Mouse (Mus musculus) kidney, postnatal 36 days (tissue): Measurements from ENCODE around the gene Gm20517.

ENCODE experiments used
- DNase-seq, 2 experiments: peaks; one replicate each; pipeline ENCODE4 v3.0.0; 2021 to 2022; ENCODE audit warnings: mixed read lengths in 2 of 2

The Gm20517 gene

GRCm38 (mm10) chr17:47610849-47611660 is at the start of gene Gm20517, which contains the start of the genes Bysl and Med20:
Gene Gm20517 (plus strand): TSS chr17:47611589.
Gene Bysl (minus strand): TSS chr17:47611492.
Gene Med20 (plus strand): TSS chr17:47611582.
- DNase-seq, result peak; percentile 97 to 99

DNA sequence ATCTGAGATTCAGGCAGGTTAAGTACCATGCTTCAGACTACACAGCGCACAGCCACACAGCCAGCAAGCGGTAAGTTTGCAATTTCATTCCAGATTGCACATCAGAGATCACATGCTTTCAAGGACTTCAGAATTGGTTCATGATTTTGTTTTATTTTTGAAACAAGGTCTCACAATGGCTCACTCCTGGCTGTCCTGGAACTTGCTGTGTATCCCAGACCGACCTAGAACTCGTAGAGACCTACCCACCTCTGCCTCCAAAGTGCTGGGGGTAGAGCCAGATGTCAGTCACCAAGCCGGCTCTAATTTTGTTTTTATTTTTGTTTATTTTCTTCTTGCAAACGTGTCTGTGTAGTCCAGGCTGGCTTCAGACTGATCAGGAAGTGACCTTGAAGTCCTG is 48.5 kb upstream of the Gm20517 start:
- DNase-seq, result no peak

DNA sequence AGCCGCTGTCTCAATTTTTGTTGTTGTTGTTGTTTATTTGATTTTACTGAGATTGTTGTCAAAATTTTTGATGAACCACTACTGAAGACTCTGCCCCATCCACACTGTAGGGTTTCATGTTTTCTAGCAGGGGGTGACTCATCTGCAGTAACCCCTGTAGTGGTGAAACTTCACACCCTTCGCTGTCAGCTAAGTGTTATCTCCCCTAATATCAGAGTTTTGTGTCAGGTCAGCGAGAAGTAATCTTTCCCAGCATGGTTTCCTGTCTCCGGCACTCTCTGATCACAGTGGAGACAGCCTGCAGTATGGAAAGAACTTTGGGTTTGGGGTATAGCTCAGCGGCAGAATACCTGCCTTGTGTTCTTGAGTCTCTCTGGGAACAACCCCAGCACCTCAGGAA is 46.8 kb upstream of the Gm20517 start:
- DNase-seq, result no peak

- no peak for DNase-seq
Observed at GRCm38 (mm10) chr17:47566133-47566532, 45.3 kb upstream of the Gm20517 start.

GRCm38 (mm10) chr17:47567271-47567670 is 44.1 kb upstream of the Gm20517 start:
- peak; percentile 61 to 68 for DNase-seq

GRCm38 (mm10) chr17:47568389-47568788 is 43.0 kb upstream of the Gm20517 start:
- no peak for DNase-seq

- DNase-seq, result no peak
Observed at GRCm38 (mm10) chr17:47568951-47569527, 42.4 kb upstream of the Gm20517 start.

DNA sequence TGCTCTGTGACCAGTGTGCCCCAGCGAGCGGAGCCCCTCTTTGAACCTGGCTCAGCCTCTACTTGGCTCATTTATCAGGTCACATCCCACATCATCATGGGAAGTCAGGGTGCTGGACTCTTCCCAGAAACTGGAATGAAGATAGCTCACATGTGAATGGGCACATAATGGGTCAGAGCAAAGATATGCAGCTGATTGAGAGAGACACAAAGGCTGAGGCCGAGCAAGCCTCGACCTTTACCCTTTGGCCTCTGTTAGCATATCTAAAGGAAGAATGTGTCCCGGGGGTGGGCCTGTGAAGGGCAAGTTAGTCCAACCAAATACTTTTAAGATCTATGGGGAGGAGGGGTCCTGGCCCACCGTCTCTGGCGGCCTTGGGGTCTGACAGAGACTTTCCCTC is 39.8 kb upstream of the Gm20517 start:
- peak in 1 of 2 experiments; percentile 11 for DNase-seq

DNA sequence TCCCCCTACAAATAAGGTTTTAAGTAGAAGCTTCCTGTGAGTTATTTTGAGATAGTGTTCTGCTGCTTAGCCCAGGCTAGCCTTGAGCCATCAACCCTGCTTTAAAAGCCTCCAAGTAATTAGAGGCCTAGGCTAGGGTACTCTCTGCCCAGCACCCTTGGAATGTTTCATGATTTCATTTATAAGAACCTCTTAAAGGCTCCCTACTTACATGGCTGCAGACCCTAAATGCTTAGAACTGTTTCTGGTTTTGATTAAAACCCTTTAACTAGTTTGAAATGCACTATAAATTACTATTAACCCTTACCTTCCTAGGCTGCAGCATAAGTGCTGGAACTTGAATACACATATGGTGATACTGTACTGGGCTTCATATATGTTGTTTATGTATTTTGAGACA is 39.0 kb upstream of the Gm20517 start:
- no peak for DNase-seq

DNA sequence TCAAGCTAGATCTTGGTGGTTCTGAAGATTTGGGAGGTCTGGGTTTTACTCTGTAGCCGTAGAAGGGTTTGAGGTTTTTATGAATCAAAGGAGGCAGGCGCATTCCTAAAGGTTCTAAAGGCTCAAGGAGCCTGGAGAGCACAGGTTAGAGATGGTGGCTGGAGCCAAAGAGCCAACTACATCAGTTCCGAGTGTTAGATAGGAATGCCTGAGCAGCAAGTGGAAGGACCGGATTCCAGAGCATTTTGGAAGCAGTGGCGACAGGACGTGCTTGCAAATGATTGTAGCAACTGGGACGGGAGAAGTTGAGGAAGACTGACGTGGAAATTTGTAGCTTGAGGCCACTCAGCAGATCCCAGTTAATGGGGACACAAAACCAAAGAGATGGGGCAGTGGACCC is 37.4 kb upstream of the Gm20517 start:
- no peak for DNase-seq

GRCm38 (mm10) chr17:47574830-47575229 is 36.6 kb upstream of the Gm20517 start:
- DNase-seq, result no peak

DNA sequence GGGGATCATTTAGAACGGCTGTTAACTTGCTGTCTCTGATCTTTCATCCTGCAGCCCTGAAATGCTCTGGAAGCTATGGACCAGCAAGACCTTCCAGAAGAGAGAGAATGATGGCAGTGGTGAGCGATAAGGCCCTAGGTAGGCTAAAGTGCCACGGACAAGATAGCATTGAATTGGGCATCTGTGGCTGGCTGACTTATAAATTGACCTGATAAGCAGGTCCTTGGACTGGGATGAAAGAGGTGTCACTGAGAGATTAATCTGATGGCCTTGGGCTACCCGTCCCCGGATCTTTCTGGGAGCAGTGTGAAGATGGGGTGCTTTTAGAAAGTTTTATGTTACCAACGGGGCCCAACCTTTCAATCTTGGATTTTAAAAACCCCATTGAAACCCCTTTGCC is 32.7 kb upstream of the Gm20517 start:
- no peak for DNase-seq

GRCm38 (mm10) chr17:47580962-47581361 is 30.4 kb upstream of the Gm20517 start:
- no peak for DNase-seq

GRCm38 (mm10) chr17:47588517-47588916 is 22.9 kb upstream of the Gm20517 start:
- no peak for DNase-seq

DNA sequence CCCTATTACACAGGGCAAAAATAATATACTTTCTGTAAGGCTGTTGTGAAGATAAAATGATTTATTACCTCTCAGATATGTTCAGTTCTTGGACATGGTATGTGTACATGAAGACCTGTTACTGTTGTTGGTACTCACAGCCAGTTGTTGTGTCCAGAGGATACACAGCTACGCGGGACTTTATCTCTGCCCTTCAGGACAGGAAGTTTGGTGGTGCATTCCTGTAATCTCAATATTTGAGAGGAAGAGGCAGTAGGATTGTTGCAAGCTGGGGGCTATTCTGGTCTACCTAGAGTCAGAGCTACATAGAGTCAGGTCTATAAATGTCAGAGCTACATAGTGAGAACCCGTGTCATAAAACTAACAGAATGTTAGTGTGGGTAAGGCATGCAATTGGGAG is 20.3 kb upstream of the Gm20517 start:
- no peak for DNase-seq

- DNase-seq, result peak; percentile 96 to 100
Observed at GRCm38 (mm10) chr17:47593215-47593853, 18.1 kb upstream of the Gm20517 start.

GRCm38 (mm10) chr17:47593854-47594182 is 17.6 kb upstream of the Gm20517 start:
- no peak for DNase-seq

DNA sequence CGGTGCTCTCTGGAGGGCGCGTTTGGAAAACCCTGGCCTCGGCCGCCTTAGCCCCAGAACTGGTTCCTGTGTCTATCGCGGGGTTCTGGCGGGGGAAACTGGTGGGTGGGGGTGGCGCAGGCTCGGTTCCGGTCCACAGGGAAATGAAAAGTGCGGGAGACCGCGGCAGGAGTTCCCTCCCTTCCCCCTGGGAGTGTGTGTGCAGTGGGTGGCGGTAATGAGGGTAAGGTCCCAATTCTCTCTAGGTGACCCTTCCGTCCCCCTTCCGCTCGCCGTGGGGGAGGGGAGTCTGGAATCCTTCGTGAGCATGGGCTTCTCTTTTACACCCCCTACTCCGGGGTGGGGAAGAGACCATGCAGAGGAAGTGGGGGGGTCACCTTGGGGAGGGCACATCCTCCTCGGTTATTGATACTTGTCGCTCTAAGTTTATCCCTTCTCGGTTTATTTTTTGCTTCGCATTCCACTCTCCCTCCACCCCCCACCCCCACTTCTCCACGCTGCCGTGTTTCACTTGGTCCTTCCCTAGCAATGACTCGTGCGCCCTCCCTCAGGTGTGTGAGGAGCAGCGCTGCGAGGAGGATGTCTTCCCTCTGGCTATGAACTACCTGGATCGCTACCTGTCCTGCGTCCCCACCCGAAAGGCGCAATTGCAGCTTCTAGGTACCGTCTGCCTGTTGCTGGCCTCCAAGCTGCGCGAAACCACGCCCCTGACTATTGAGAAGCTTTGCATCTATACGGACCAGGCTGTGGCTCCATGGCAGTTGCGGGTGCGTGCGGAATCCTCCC is 17.0 kb upstream of the Gm20517 start:
- DNase-seq, result peak; percentile 57 to 73

GRCm38 (mm10) chr17:47594969-47595247 is 16.5 kb upstream of the Gm20517 start:
- no peak for DNase-seq

DNA sequence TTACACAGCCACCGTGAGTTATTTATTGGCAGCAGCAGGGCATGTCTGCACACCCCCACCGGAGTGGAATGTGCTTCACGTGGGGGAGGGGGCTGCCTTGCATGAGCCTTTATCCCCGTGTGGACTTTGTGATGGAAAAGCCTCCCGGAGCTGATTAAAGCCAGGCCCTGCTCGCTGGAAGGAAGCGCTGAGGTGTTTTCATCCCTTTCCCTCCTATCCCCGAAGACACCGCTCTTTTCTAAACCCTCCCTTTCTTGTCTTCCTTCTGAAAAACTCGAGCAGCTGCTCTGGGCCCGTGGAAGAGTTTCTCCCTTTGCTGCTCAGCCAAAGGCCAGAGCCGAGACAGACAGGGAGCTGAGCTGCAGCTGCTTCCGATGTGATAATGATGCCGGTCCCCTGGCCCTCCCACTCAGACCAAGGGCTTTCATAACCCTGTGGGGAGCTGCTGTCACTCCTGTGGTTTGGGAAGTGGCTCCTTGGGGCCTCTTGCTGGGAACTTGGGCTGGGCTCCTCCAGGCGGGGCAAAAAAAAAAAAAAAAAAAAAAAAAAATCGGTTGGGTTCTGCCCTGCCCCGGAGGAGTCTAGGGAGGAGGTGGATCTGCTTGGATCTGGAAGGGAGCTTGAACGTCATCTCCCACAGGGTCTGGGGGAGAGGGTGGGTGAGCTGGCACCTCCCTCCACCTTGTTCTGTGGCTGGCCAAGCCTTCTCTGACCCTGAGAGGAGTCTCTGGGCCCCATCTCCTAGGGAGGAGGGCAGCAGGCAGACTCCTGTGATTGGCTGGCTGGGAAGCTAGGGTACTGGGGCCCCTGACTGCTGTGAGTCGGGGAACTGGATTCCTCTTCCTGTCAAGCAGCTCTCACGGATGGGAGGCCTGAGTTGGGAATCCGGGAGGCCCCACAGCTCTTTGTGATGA is 15.9 kb upstream of the Gm20517 start:
- DNase-seq, result peak; percentile 82 to 84

DNA sequence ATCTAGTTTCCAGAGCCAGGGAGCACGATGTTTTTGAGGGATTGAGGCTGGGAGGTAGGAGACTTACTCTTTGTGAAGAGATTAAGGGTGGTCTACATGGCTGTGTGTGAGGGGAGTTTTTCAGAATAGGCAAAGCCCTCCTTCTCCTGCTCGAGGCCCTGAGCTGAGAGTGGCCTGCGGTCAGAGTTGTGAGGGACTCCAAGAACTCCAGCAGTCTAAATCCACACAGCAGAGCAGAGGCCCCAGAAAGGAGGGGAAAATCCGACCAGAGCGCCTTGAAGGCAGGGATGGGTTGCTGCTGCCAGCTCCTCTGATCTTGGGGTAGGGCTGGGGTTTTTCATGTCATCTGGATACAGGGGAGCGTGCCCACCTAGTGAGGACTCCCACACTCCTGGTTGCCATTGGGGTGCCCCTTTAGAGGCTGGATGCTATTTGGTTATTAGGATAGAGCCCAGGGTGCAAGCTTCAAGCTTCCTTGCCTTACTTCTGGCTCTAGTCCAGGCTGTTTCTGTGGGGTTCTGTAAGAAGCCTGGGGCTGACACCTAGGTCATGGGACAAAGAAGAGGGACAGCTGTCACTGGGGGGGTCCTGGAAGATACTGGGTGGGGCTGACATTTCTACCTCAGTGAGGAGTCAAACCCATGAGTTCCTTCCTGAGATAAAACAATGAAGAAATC is 15.1 kb upstream of the Gm20517 start:
- no peak for DNase-seq

DNA sequence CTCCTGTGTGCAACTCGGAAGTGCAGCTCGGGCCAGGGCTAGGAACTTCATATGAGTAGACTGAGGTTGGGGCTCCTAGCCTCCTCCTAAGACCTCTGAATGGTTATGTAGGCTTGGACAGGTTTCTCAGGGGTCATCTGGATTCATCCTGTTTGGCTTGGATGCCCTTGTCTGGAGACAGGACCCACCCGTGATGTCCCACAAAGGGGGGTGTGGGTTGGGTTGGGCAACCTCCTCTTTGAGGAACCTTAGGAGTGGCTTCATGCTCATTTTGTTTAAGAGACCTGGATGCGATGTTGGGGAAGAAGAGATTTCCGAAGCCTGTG is 14.6 kb upstream of the Gm20517 start:
- DNase-seq, result no peak
